Mouse (Mus musculus) forebrain, postnatal 0 days (tissue): ENCODE measurements around the gene 5730596B20Rik. TPM values are rescaled to one million over a fixed set of nuclear protein-coding genes. Genes with fewer than 3 reads are reported as not detected.
A peak's percentile ranks its signal among the peaks of the same experiment; 100 is the strongest.

ENCODE experiments used
- ATAC-seq: fragments of 200-750 bp; cut with Nextera tagmentation; 2 replicates; pipeline ENCODE4 v1.8.0; 2017; ENCODE audit warnings: mild to moderate bottlenecking, moderate library complexity
- DNase-seq: peaks from one replicate; pipeline ENCODE4 v3.0.0-alpha.2; 2015
- H3K27ac ChIP-seq: fragments of 300-500 bp; sonication (generic); 2 replicates; pipeline ENCODE4 v1.5.1; 2014; ENCODE audit warnings: low read depth, mild to moderate bottlenecking, antibody characterized with exemption, low read length, moderate library complexity, mixed read lengths
- H3K27me3 ChIP-seq: fragments of 300-500 bp; sonication (generic); 2 replicates; pipeline ENCODE4 v1.6.1; 2014; ENCODE audit warnings: mild to moderate bottlenecking, low read length, mixed read lengths; ENCODE audit not compliant: insufficient read depth
- H3K36me3 ChIP-seq: fragments of 300-500 bp; sonication (generic); 2 replicates; pipeline ENCODE4 v1.6.1; 2014; ENCODE audit warnings: mild to moderate bottlenecking, moderate library complexity; ENCODE audit not compliant: insufficient read depth
- H3K4me1 ChIP-seq: fragments of 300-500 bp; sonication (generic); 2 replicates; pipeline ENCODE4 v1.6.1; 2014; ENCODE audit warnings: antibody characterized with exemption; ENCODE audit not compliant: insufficient read depth
- H3K4me2 ChIP-seq: fragments of 300-500 bp; sonication (generic); 2 replicates; pipeline ENCODE4 v1.6.1; 2014; ENCODE audit warnings: low read depth, mild to moderate bottlenecking, moderate library complexity
- H3K4me3 ChIP-seq: fragments of 300-500 bp; sonication (generic); 2 replicates; pipeline ENCODE4 v1.5.1; 2014; ENCODE audit warnings: low read depth, low read length, mixed read lengths
- H3K9ac ChIP-seq: fragments of 300-500 bp; sonication (generic); 2 replicates; pipeline ENCODE4 v1.6.1; 2014; ENCODE audit warnings: mild to moderate bottlenecking
- H3K9me3 ChIP-seq: fragments of 300-500 bp; sonication (generic); 2 replicates; pipeline ENCODE4 v1.6.1; 2016; ENCODE audit warnings: low read length
- CTCF ChIP-seq: sonication (generic); IDR thresholded peaks from 2 replicates; pipeline ENCODE4 v1.5.1; 2016; ENCODE audit warnings: antibody characterized with exemption, control low read depth, low read depth
- WGBS: fragments of 180-500 bp; shearing (Covaris S2); extraction: QIAGEN DNeasy Blood & Tissue Kit; methylation state at CpG from one replicate; pipeline ENCODE4 v1.1.7; 2014; 5-methylcytosine and 5-hydroxymethylcytosine counted together
- polyA plus RNA-seq: library from polyadenylated mRNA; unstranded; fragments of >200 nt; fragmentation: Nextera tagmentation; extraction: Ambion mirVana; gene quantifications from 2 replicates; pipeline ENCODE4 v1.2.1, GENCODE M21; 2015
- total RNA-seq: library from RNA; depleted of rRNA; stranded (reverse); fragments of >200 nt; gene quantifications from 2 replicates; pipeline ENCODE4 v1.2.3, GENCODE M21; 2014

The 5730596B20Rik gene
- total and polyA plus RNA-seq, 2 experiments from 2014 or later: not detected

GRCm38 (mm10) chr6:52208868-52209684 is 31.8 kb downstream of the 5730596B20Rik start:
- no peak for ATAC-seq
- H3K36me3 ChIP-seq: no peaks in the 10 kb centered on the region
- DNase-seq: no peak
- no peaks in the 10 kb centered on the region for H3K4me1 ChIP-seq
- no peak overlapping the region for H3K4me3 ChIP-seq
- 3% methylated on average over 18 of the region's 18 CpGs for WGBS
- H3K9ac ChIP-seq: no peak overlapping the region
- no peak overlapping the region for H3K4me2 ChIP-seq
- TF ChIP-seq CTCF: no peak
- H3K27me3 ChIP-seq: peaks cover 94% of the 10 kb centered on the region
- H3K27ac ChIP-seq: no peak overlapping the region
- H3K9me3 ChIP-seq: no peaks in the 10 kb centered on the region

- H3K27me3 ChIP-seq: peaks cover 94% of the 10 kb centered on the region
- WGBS: 8% methylated on average over 12 of the region's 12 CpGs
- no peaks in the 10 kb centered on the region for H3K9me3 ChIP-seq
- no peak overlapping the region for H3K27ac ChIP-seq
- no peak for TF ChIP-seq CTCF
- no peak overlapping the region for H3K9ac ChIP-seq
- no peak overlapping the region for H3K4me2 ChIP-seq
- H3K4me3 ChIP-seq: no peak overlapping the region
- no peaks in the 10 kb centered on the region for H3K4me1 ChIP-seq
- ATAC-seq (no peak), DNase-seq (no peak)
- no peaks in the 10 kb centered on the region for H3K36me3 ChIP-seq
Measured at GRCm38 (mm10) chr6:52209685-52210046, 32.4 kb downstream of the 5730596B20Rik start.

- no peaks in the 10 kb centered on the region for H3K9me3 ChIP-seq
- no peaks in the 10 kb centered on the region for H3K36me3 ChIP-seq
- peak; percentile 78 for ATAC-seq
- H3K27ac ChIP-seq: no peak overlapping the region
- H3K4me3 ChIP-seq: no peak overlapping the region
- H3K27me3 ChIP-seq: peaks cover 95% of the 10 kb centered on the region
- no peak overlapping the region for H3K9ac ChIP-seq
- 2% methylated on average over 37 of the region's 37 CpGs for WGBS
- H3K4me2 ChIP-seq: no peak overlapping the region
- no peaks in the 10 kb centered on the region for H3K4me1 ChIP-seq
- DNase-seq: peak; percentile 85
- TF ChIP-seq CTCF: peak; percentile 71
Measured at GRCm38 (mm10) chr6:52211170-52211935, 34.1 kb downstream of the 5730596B20Rik start.

GRCm38 (mm10) chr6:52211961-52212360 is 34.7 kb downstream of the 5730596B20Rik start:
- no peak for TF ChIP-seq CTCF
- Histone ChIP-seq H3K9me3 (no peaks in the 10 kb centered on the region), H3K27me3 (peaks cover 95% of the 10 kb centered on the region), H3K27ac (no peak overlapping the region), H3K9ac (no peak overlapping the region), H3K4me3 (no peak overlapping the region), H3K4me1 (no peaks in the 10 kb centered on the region), H3K4me2 (no peak overlapping the region), H3K36me3 (no peaks in the 10 kb centered on the region)
- ATAC-seq (no peak), DNase-seq (no peak)
- 5% methylated on average over 13 of the region's 13 CpGs for WGBS

GRCm38 (mm10) chr6:52212556-52213118 is 35.3 kb downstream of the 5730596B20Rik start:
- H3K4me2 ChIP-seq: no peak overlapping the region
- H3K36me3 ChIP-seq: no peaks in the 10 kb centered on the region
- no peak for TF ChIP-seq CTCF
- no peak overlapping the region for H3K4me3 ChIP-seq
- no peak for ATAC-seq
- H3K9me3 ChIP-seq: no peaks in the 10 kb centered on the region
- no peak overlapping the region for H3K27ac ChIP-seq
- H3K27me3 ChIP-seq: peaks cover 95% of the 10 kb centered on the region
- H3K9ac ChIP-seq: no peak overlapping the region
- no peak for DNase-seq
- H3K4me1 ChIP-seq: peaks cover 4% of the 10 kb centered on the region; the same call in 1 of the 2 replicates
- whole genome bisulfite sequencing: 3% methylated on average over 22 of the region's 22 CpGs

- Histone ChIP-seq H3K27ac (no peak within 1 kb of the TSS), H3K4me2 (no peak within 1 kb of the TSS), H3K4me1 (peaks cover 4% of the 10 kb centered on the region; the same call in 1 of the 2 replicates), H3K36me3 (no peaks in the 10 kb centered on the region), H3K27me3 (peaks cover 97% of the 10 kb centered on the region), H3K9me3 (no peaks in the 10 kb centered on the region), H3K4me3 (no peak within 1 kb of the TSS), H3K9ac (no peak within 1 kb of the TSS)
- TF ChIP-seq CTCF: no peak
- no peak for DNase-seq
- WGBS: 3% methylated on average over 38 of the region's 38 CpGs
- ATAC-seq: no peak
Measured at GRCm38 (mm10) chr6:52213119-52213986, 36.1 kb downstream of the 5730596B20Rik start, which contains the start of the genes Hoxa3 and Gm28308. Gene Hoxa3, minus strand, starts transcription at chr6:52213336. Gene Gm28308, minus strand, starts transcription at chr6:52213339.
